Mouse (Mus musculus) left cerebral cortex, postnatal 14 days (tissue): ENCODE results near the gene Ttc23. TPM values are rescaled to one million over a fixed set of nuclear protein-coding genes. Genes with fewer than 3 reads are reported as not detected.

Experiments used
- DNase-seq, 2 experiments: peaks; one replicate each; pipeline ENCODE4 v3.0.0; 2021 to 2022; ENCODE audit warnings: low spot score in 2 of 2, mixed read lengths in 1 of 2
- intact Hi-C: fragments of 180-260 bp; cut with DNase I; formaldehyde crosslinking; loops from one replicate; pipeline ENCODE4 v1.15.1; 2025
- total RNA-seq, 2 experiments: library from RNA; stranded (reverse); gene quantifications; 2 replicates each; pipeline ENCODE4 v1.2.3; 2021

The Ttc23 gene
- total RNA-seq, 2 experiments from 2014 or later: 7.8 to 9.7 TPM

DNA sequence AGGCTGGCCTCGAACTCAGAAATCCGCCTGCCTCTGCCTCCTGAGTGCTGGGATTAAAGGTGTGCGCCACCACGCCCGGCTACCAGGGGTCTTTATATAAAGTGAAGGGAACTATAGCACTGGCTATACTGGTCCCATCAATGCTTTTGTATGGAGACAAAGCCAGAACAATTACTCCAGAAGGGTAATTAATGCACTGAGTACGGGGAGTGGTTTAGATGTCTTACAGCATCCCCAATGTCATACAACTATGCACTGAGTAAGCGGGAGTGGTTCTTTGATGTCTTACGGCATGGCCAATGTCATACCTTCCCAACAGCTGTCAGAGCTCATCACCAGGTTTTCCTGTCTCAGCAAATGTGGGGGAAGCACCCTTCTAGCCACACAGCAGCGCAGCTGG lies 4.3 kb upstream of the Ttc23 start:
- intact Hi-C loops: no loop called here
- no peak for DNase-seq

DNA sequence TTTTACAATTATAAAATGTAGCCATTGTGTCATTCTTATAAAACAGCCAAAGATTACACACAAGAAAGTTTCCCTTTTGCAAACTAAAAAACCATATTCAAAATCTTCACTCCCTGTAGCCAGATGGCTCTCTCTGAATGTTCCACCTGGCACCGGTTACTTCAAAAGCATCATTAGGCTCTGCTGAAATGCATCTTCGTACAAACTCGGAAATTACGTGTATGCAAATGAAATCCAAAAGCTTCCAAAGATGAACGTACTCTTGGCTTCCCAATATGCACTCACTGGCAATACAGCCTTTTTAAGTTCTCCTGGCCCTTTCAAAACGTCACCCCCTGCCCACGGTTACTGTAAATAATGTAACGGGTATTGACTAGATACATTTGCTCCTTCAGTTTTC lies 2.9 kb upstream of the Ttc23 start:
- peak in 1 of 2 experiments; percentile 43 for DNase-seq

DNA sequence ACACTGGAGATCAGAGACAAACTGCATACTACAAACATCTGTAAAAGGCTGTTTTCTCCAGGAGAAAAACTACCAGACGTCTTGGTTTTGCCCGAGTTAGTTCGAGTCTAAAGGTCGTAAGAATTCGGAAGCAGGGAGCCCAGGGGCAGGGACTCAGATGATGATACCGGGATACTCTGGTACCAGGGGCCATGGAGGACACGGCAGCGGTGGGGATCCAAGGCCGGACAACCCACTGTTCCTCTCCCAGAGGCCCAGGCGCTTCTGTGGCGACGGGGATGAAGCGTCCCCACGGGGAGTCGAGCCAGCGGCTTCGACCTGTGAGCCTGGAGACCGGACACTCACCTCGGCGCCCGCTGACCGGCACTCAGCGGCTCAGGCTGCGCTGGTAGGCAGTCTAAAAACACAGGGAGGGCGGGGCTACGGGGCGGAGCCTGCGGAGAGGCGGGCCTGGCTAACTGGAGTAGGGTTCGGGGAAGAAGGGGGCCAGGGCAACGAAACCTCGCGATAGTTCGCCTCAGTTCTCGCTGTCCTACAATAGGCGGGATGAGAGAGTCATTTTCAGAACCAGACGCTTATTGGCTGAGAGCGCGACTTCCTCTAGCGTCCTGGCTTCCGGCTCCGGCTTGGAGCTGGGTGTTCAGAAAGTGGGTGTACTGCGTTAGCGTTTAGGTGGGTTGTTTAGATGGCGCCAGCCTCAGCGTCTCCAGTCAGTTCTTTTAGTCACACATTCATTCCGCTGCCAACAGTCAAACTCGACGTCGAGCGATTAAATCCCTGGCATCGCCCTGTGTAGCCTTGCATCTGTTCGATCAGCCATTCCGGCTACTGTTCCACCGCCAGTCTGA lies 2.2 kb upstream of the Ttc23 start, which contains the start of gene Lrrc28:
TSS of gene Lrrc28 (minus strand) at position 436 of the 848 bp plus-strand sequence.
- intact Hi-C loops: no loop called here
- peak; percentile 99 for DNase-seq

More for the DNA sequence above, 2.9 kb upstream of the Ttc23 start:
- intact Hi-C loops: no loop called here

DNA sequence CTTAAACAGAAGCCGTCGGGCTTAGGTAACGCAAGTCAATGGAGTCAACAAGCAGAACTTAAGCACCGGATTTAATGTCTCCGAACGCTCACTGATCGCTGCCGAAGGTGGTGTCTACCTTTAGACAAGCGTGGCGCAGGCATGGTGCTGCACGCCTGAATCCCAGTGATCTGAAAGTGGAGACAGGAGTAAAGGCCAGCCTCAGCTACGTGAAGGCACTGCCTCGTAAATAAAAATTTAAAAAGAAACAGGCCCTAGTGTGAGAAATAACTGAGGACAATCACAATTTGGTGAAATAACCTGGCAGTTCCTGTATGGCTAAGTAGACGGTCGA lies 1.6 kb upstream of the Ttc23 start:
- DNase-seq: no peak
- intact Hi-C loops: no loop called here

DNA sequence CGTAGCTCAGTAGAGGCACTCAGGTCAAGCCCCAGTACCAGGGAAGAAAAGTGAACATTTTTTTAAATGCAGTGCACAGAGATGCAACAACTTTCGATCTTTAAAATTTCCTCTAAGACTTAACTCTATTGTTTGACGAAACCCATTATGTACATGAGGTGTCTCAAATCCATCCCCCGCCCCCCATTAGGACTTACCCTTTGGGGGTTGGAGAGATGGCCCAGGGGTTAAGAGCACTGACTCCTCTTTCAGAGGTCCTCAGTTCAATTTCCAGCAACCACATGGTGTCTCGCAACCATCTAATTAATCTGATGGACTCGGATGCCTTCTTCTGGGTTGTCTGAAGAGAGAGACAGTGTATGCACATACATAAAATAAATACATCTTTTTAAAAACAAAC lies 1.1 kb upstream of the Ttc23 start:
- no peak for DNase-seq
- intact Hi-C loops: no loop called here

DNA sequence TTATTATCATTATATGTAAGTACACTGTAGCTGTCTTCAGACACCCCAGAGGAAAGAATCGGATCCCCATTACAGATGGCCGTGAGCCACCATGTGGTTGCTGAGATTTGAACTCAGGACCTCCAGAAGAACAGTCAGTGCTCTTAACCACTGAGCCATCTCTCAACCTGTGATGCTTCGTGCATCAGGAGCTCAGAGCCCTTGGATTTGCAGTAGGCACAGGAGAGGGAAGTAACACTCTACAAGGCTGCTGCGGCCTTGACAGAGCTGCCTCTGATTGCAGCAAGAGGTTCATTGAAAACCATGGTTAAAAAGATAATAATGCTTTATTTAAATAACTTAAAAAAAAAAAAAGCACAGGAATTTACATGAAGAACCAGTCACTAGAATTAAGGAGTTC lies 1.2 kb downstream of the Ttc23 start:
- DNase-seq: no peak
- intact Hi-C loops: no loop called here

DNA sequence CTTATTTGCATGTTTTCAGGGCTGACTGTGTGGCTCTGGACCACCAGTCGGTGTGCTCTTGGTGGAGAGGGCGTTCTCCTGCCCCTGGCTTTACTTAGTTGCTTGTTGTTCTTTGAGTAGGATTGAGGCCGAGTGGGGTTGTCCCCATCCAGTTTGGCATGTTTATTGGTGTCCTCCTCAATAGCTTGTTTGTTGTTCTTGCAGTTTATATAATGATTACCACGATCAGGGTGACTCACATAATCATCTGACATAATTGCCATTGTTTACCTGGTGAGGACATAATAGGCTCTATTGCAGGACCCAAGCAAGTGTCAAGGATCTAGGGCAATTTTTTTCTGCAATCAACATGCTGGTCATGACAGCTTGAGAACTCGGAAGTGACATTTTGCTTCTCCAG lies 5.0 kb downstream of the Ttc23 start:
- no peak for DNase-seq
- intact Hi-C loops: no loop called here

DNA sequence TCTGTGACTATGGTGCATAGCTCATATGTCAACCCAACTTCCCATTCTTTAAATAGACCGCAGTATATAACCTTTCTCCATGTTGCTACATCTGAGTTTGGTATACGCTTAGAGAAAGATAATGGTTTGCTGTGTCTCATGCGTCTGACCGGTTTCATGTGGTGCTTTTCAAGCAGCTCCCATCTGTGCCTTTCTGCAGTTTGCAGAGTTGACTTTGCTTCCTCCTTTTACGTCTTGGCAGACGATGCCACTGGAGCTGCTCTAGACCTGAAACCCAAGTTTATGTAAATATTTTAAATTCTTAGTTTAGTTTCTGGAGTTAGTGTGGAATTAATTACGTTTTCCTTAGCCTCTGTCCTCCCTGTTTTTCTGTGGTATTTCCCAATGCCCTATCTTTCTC lies 7.5 kb downstream of the Ttc23 start:
- intact Hi-C loops: no loop called here
- peak in 1 of 2 experiments; percentile 43 for DNase-seq

DNA sequence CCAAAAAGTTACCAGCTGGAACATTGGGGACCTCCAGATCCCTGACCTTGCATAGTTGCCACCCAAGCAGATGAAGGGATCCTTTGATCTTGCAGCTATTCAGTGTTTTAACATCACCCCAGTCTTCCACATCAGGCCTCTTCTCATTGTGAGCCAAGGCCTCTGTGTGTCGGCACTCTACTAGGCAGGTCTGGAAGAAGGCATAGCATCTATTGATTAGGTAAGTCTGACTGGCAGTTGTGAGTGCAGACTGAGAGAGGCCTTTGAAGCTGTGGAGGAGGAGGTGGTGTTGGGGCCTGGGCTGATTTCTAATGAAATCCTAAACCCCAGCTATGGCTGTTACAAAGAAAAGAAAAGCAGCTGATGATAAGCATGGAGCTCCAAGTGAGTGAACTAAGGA lies 8.0 kb downstream of the Ttc23 start:
- intact Hi-C loops: no loop called here
- no peak for DNase-seq

DNA sequence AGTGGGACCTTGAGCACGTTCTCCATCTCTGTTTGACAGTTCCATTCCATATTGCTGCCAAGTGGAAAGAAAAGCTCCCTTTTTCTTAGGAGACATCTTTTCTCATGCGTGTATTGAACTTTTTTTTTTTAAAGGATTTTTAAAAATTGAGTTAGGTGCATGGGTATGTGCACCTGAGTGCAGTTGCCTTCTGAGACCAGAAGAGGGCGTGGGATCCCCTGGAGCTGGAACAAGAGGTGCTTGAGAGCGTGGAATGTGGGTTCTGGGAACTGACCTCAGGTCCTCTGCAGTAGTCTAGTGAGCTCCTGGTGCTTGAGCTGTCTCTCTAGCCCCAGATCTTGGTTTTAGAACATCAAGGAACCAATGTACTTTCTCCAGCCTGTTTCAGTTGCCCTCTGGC lies 10.9 kb downstream of the Ttc23 start:
- DNase-seq: no peak
- intact Hi-C loops: no loop called here

DNA sequence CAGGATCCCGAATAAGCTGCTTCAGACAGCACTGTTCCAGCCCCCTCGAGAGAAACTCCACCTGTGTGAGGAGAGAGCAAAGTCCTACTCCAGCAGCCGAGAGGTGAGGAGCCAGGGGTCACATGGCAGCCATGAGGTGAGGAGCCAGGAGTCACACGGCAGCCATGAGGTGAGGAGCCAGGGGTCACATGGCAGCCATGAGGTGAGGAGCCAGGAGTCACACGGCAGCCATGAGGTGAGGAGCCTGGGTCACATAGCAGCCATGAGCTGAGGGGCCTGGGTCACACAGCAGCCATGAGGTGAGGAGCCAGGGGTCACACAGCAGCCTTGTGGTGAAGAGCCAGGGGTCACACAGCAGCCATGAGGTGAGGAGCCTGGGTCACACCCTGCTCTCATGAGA lies 15.2 kb downstream of the Ttc23 start:
- no peak for DNase-seq
- intact Hi-C loops: no loop called here

DNA sequence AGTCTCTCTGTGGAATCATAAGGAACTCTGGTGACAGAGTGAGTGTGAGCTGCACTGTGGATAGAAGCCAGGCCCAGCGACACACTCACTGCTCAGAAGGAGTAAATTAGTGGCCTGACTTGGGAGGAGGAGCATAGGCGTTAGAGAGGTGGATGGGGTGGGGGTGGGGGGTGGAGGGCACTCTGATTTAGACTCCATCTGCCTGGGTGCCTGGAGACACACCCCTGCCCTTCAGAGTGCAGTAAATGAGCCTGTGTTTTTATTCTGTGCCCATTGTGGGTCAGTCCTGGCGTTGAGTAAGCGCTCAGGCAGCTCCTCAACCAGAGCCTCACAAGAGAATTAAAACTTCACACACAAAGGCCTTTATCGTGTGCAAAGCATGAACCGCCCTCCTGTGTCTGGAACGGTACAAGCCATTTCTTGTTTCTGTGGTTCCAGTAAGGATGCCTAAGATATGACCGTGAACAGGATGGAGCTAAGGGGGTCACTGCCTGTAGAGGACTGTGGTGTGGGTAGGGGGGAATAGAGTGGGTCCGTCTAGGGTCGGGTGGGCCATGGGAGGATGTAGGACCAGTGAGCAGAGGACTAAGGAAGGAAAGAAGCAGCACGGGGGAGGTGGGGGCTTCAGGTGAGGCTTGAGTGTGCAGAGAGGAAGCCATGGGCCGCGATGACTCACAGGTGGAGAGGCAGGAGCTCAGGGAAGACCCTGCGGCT lies 16.9 kb downstream of the Ttc23 start:
- intact Hi-C loops: no loop called here

DNA sequence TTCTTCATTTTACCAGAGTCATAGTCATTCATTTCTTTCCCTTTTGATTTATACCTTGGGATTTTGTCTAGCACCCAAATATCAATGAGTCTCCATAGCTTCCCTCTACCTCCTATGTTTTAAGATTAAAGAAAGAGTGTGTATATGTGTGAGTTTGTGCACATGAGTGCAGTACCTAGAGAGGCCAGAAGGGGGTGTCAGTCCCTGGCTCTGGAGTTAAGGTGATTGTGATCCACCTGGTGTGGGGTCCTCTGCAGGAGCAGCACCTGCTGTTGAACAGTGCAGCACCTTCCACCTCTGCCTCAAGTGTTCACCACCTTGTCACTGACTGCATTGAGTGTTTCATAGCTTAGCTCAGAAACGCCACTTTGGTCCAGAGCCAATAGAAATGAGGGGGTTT lies 23.8 kb downstream of the Ttc23 start:
- intact Hi-C loops: loop anchor here (10.0 kb wide), 2 partner anchors 284 to 684 kb away; partner anchors contain the start of gene Igf1r
- no peak for DNase-seq

More for the DNA sequence above, 16.9 kb downstream of the Ttc23 start:
- no peak for DNase-seq

DNA sequence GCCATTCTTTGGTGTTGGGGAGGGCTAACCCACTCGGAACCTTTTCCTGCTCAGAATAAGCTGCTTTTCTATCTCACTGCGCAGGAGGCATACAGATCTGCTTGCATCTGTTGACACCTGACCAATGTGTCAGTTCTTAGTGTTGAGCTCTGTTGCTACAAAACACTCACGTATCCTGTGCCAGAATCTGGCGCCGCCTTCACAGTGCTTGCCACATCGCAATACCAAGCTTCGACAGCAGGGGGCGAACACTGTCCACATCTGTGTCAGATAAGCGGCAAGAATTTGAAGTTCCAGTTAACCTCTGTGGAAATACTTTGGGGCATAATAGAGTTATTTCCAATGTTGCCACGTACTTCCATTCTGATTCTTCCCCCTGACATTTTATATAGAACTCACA lies 25.4 kb downstream of the Ttc23 start:
- intact Hi-C loops: loop anchor here (1.0 to 10.0 kb wide), 3 partner anchors 87 to 682 kb away; partner anchors contain the start of genes Igf1r and Synm
- DNase-seq: peak; percentile 95 to 97

DNA sequence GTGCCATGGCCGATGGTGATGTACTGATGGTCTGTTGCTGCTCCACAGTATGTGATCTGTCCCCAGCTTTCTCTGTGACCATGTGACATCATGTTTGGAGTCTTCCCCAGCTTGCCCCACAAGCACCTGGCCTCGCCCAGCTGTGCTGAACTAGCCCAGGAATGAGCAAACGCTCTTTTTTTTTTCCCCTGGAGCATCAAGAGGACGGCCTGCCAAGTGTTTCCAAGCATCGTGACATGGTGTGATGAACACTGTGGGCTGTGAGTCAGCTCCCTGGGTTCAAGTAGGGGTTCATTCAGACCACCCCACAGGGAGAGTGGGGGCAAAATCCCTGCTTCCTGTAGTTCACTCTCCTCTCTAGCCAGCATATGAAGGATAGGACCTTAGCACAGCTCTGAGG lies 26.4 kb downstream of the Ttc23 start:
- no peak for DNase-seq
- intact Hi-C loops: loop anchor here (10.0 kb wide), 2 partner anchors 281 to 681 kb away; partner anchors contain the start of gene Igf1r

DNA sequence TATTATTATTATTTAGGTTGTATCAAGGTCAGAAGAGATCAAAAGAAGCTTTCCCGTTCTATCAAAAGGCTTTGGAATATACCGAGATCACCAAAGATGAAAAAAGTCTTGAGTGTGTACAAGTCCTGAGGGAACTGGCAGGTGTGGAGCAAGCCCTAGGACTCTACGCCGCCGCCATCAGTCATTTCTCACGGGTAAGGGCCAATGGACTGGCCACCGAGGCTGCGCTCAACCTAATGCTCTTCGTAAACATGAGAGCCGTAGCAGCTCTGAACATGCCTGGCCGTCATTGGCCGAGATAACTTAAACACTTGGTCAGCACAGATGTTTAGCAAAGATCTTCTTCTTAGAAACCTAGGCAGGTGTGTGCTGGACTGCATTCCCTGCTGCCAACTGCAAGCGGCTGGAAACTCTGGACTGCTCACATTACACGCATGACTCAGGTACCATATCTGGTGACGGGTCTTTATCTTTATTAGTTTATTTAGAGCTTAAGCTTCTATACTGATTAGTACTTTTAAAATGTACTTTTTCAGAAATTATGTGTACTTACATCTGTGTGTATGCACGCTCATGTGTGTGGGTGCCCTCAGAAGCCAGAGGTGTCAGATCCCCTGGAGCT lies 31.8 kb downstream of the Ttc23 start:
- intact Hi-C loops: loop anchor here (10.0 kb wide), 2 partner anchors 276 to 676 kb away; partner anchors contain the start of gene Igf1r
- no peak for DNase-seq

DNA sequence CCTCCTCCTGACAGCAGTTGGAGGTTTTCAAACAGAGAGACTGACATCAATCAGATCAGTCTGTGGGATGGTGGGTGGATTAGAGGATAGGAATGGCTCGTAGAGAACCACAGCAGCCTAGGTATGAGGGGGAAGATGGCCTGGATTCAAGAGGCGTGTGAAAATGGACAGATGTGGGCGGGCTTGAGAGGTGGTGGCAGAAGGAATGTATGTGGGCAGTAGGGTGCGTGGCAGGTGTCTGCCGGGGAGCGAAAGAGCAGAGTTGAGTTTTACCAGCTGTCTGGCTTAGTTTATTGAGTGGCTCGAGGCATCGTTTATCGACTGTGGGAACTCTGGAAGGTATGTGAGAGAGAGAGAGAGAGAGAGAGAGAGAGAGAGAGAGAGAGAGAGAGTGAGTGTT lies 33.9 kb downstream of the Ttc23 start:
- no peak for DNase-seq
- intact Hi-C loops: no loop called here

DNA sequence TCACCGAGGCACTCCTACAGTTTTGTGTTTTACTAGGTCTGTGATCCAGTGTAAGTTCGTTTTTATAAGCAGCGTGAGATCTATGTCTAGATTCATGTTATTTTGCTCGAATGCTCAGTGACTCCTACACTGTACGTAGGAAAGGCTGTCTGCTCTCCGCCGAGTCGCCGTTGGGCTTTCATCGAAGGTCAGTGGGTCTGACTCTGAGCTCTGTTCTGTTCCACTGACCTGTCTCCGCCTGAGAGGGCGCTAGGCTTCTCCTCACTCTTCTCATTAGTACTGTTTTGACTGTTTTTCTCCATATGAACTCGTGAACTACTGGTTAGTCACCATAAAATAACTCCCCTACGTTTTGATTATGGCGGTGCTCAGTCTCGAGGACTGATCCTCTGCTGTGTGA lies 35.8 kb downstream of the Ttc23 start:
- no peak for DNase-seq
- intact Hi-C loops: no loop called here

DNA sequence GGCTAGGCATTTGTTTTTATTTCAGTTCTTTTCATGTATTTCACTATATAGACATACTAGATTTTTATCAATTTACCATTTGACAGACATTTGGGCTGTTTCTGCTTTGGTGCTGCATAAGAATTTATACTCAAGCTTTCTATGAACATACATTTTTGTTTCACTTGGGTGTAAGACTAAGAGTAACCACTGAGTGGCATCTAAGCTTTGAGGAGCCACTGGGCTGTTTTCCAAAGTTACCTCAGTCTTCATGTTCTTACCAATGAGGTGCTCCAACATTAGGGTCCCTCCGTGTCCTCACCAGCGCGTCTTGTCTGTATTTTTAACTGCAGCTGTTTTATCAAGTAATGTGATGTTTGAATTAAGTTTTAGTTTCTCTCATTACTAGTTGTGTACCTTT lies 39.3 kb downstream of the Ttc23 start:
- intact Hi-C loops: no loop called here
- peak in 1 of 2 experiments; percentile 22 for DNase-seq

DNA sequence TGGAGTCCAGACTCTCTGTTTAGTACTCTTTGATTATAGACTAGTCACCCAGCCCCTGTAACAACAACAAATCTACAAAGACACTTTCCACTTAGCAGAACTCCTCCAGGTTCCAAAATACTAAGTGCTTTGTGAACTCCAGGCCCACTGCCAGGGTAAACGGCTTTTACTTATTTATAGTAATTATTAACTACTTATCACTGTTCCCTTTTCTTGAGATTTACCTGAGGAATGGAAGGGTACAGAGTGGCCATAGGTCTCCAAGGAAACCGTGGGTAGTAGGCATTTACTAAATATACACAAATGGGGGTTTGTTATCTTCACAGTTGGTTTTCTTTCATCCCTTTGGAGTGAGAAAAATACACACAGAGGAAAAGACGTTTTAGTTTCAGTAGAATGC lies 41.1 kb downstream of the Ttc23 start:
- no peak for DNase-seq
- intact Hi-C loops: no loop called here
